Mouse (Mus musculus): Measurements from ENCODE around the gene Esr1. TPM values are rescaled to one million over a fixed set of nuclear protein-coding genes. Genes with fewer than 3 reads are reported as not detected.

Gene Esr1
- polyA plus RNA-seq, 1 experiment from 2014 or later: 0.77 TPM

- Histone ChIP-seq H3K9ac (ENCODE audit: low read depth, low read length) (no peak overlapping the region), H3K4me3 (ENCODE audit: low read depth, low read length) (no peak overlapping the region), H3K27ac (ENCODE audit: low read depth, low read length) (no peak overlapping the region), H3K4me1 (replicated peaks; ENCODE audit: control insufficient read depth, insufficient read depth, low read length) (no peaks in the 10 kb centered on the region), H3K4me2 (replicated peaks; ENCODE audit: low read depth) (no peak overlapping the region), H3K27me3 (replicated peaks; ENCODE audit: control insufficient read depth, insufficient read depth, low read length) (no peaks in the 10 kb centered on the region), H3K9me3 (ENCODE audit: control insufficient read depth) (no peaks in the 10 kb centered on the region), H3K36me3 (ENCODE audit: control insufficient read depth, insufficient read depth) (no peaks in the 10 kb centered on the region)
- ATAC-seq: no peak
- WGBS: 79% methylated on average over 3 of the region's 3 CpGs
- TF ChIP-seq CTCF (IDR thresholded peaks at IDR 0.05; ENCODE audit: low read depth): no peak
These were observed 164.1 kb downstream of the Esr1 start for GRCm38 (mm10) chr10:4775541-4775940.

GRCm38 (mm10) chr10:4776007-4776713 lies 164.8 kb downstream of the Esr1 start:
- 63% methylated on average over 6 of the region's 6 CpGs for WGBS
- no peak for ATAC-seq
- Histone ChIP-seq H3K27ac (ENCODE audit: low read depth, low read length) (no peak overlapping the region), H3K9me3 (ENCODE audit: control insufficient read depth) (no peaks in the 10 kb centered on the region), H3K4me3 (ENCODE audit: low read depth, low read length) (no peak overlapping the region), H3K9ac (ENCODE audit: low read depth, low read length) (no peak overlapping the region), H3K4me2 (replicated peaks; ENCODE audit: low read depth) (no peak overlapping the region), H3K36me3 (ENCODE audit: control insufficient read depth, insufficient read depth) (no peaks in the 10 kb centered on the region), H3K4me1 (replicated peaks; ENCODE audit: control insufficient read depth, insufficient read depth, low read length) (no peaks in the 10 kb centered on the region), H3K27me3 (replicated peaks; ENCODE audit: control insufficient read depth, insufficient read depth, low read length) (no peaks in the 10 kb centered on the region)
- no peak for TF ChIP-seq CTCF (IDR thresholded peaks at IDR 0.05; ENCODE audit: low read depth)

DNA sequence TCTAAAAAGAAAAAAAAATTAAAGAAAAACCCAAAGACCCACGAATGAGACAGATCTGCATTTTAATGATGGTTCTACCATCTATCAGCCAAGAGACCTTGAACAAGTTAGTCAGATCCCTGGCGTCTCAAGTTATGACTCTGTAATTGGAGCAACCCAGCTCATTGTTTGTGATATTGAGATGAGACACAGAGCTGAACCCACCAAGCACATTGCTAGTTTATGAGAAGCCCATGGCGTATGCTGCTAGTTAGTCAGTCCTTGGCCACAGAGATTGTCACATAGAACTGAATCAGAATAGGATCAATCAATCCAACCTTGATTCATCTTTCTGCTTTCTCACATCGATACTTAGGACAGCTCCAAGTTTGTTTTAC lies 165.3 kb downstream of the Esr1 start:
- Histone ChIP-seq H3K4me3 (ENCODE audit: low read depth, low read length) (no peak overlapping the region), H3K9ac (ENCODE audit: low read depth, low read length) (no peak overlapping the region), H3K4me2 (replicated peaks; ENCODE audit: low read depth) (no peak overlapping the region), H3K4me1 (replicated peaks; ENCODE audit: control insufficient read depth, insufficient read depth, low read length) (no peaks in the 10 kb centered on the region), H3K27ac (ENCODE audit: low read depth, low read length) (no peak overlapping the region), H3K27me3 (replicated peaks; ENCODE audit: control insufficient read depth, insufficient read depth, low read length) (no peaks in the 10 kb centered on the region), H3K9me3 (ENCODE audit: control insufficient read depth) (no peaks in the 10 kb centered on the region), H3K36me3 (ENCODE audit: control insufficient read depth, insufficient read depth) (no peaks in the 10 kb centered on the region)
- ATAC-seq: no peak
- TF ChIP-seq CTCF (IDR thresholded peaks at IDR 0.05; ENCODE audit: low read depth): no peak
- 67% methylated on average over 4 of the region's 4 CpGs for WGBS

DNA sequence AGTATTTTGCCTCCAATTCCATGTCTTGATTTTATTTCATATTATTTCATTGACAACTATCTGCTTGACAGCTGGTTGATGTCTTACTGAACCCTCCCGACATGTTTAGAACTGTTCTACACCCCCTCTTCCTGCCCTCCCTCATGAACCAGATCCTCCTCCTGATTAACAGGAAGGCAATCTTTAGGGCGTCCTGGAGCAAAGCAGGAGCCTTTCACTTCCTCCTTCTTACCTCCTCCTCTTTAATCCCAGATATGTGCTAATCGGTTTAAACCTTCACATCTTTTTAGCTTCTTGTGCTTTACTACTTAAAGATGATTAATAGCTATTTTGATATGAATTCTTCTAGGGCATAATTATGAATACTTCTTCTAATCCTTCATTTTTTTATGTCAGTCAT lies 166.6 kb downstream of the Esr1 start:
- Histone ChIP-seq H3K9me3 (ENCODE audit: control insufficient read depth) (no peaks in the 10 kb centered on the region), H3K4me3 (ENCODE audit: low read depth, low read length) (no peak overlapping the region), H3K36me3 (ENCODE audit: control insufficient read depth, insufficient read depth) (no peaks in the 10 kb centered on the region), H3K27me3 (replicated peaks; ENCODE audit: control insufficient read depth, insufficient read depth, low read length) (no peaks in the 10 kb centered on the region), H3K4me2 (replicated peaks; ENCODE audit: low read depth) (no peak overlapping the region), H3K27ac (ENCODE audit: low read depth, low read length) (no peak overlapping the region), H3K4me1 (replicated peaks; ENCODE audit: control insufficient read depth, insufficient read depth, low read length) (no peaks in the 10 kb centered on the region), H3K9ac (ENCODE audit: low read depth, low read length) (no peak overlapping the region)
- 46% methylated on average over 3 of the region's 3 CpGs for WGBS
- no peak for ATAC-seq
- no peak for TF ChIP-seq CTCF (IDR thresholded peaks at IDR 0.05; ENCODE audit: low read depth)

DNA sequence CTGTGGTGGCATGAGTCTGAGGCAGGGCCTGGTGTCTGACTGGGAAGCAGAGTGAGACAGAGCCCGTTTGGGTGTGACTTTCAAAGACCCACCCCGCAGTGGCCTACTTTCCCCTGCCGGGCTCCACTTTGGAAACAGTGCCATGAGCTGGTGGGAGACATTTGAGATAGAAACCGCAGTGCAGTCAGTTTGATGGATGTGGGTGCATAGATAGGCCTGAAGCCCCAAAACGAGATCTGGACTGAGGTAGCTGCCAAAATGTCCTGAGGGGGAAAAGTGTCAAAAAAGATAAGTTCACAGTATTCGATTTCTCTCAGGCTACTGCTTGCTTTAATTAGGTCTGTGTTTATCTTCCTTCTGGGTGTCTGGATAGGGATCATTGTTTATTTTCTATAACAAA lies 169.5 kb downstream of the Esr1 start:
- Histone ChIP-seq H3K9me3 (ENCODE audit: control insufficient read depth) (no peaks in the 10 kb centered on the region), H3K4me1 (replicated peaks; ENCODE audit: control insufficient read depth, insufficient read depth, low read length) (no peaks in the 10 kb centered on the region), H3K4me2 (replicated peaks; ENCODE audit: low read depth) (no peak overlapping the region), H3K9ac (ENCODE audit: low read depth, low read length) (no peak overlapping the region), H3K27me3 (replicated peaks; ENCODE audit: control insufficient read depth, insufficient read depth, low read length) (no peaks in the 10 kb centered on the region), H3K4me3 (ENCODE audit: low read depth, low read length) (no peak overlapping the region), H3K36me3 (ENCODE audit: control insufficient read depth, insufficient read depth) (no peaks in the 10 kb centered on the region), H3K27ac (ENCODE audit: low read depth, low read length) (no peak overlapping the region)
- no peak for ATAC-seq
- TF ChIP-seq CTCF (IDR thresholded peaks at IDR 0.05; ENCODE audit: low read depth): no peak
- WGBS: 51% methylated on average over 6 of the region's 6 CpGs

GRCm38 (mm10) chr10:4787003-4787628 lies 175.7 kb downstream of the Esr1 start:
- Histone ChIP-seq H3K4me1 (replicated peaks; ENCODE audit: control insufficient read depth, insufficient read depth, low read length) (no peaks in the 10 kb centered on the region), H3K9me3 (ENCODE audit: control insufficient read depth) (no peaks in the 10 kb centered on the region), H3K36me3 (ENCODE audit: control insufficient read depth, insufficient read depth) (no peaks in the 10 kb centered on the region), H3K27me3 (replicated peaks; ENCODE audit: control insufficient read depth, insufficient read depth, low read length) (no peaks in the 10 kb centered on the region), H3K4me3 (ENCODE audit: low read depth, low read length) (no peak overlapping the region), H3K9ac (ENCODE audit: low read depth, low read length) (no peak overlapping the region), H3K27ac (ENCODE audit: low read depth, low read length) (no peak overlapping the region), H3K4me2 (replicated peaks; ENCODE audit: low read depth) (no peak overlapping the region)
- no peak for TF ChIP-seq CTCF (IDR thresholded peaks at IDR 0.05; ENCODE audit: low read depth)
- no peak for ATAC-seq
- WGBS: 87% methylated on average over 5 of the region's 5 CpGs

Data from intestine, postnatal 0 days (tissue).